Mouse (Mus musculus): ENCODE data around the gene Gm16253. TPM values are rescaled to one million over a fixed set of nuclear protein-coding genes. Genes with fewer than 3 reads are reported as not detected.

Gm16253 gene
- polyA plus RNA-seq, 1 experiment from 2014 or later, result not detected

DNA sequence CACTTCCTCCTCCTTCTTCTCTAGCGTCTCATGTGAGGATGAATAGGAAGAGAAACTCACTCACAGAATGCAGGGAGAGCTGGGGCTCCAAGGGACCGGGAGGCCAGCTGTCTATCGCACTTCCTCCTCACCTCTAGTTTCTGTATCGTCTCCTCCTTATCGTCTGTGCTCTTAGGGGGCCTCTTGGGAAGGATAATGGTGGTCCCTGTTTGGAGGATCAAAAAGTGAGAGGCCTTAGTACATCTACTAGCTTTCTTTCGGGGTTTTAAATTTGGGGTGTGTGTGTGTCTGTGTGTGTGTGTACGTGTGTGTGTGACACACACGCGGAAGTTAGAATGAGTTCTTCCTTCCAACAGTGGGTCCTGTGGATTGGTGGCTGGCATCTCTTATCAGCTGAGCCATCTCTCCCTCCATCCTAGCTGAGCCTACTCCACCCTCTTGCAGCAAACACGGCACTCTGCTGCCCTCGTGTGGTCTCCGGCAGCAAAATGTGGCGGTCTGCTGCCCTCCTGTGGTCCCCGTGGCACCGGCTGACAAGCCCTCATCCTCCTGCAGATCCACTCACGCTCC, 3.2 kb downstream of the Gm16253 start:
- Histone ChIP-seq H3K4me1 (replicated peaks; ENCODE audit: insufficient read depth, low read length) (peaks cover 17% of the 10 kb centered on the region; the same call in 1 of the 2 replicates), H3K4me2 (ENCODE audit: low read length) (peak overlapping the region; percentile 50), H3K9ac (ENCODE audit: low read depth, low read length) (peak overlapping the region; percentile 43; the same call in 1 of the 2 replicates), H3K36me3 (ENCODE audit: insufficient read depth, low read length) (no peaks in the 10 kb centered on the region), H3K4me3 (replicated peaks; ENCODE audit: low read depth, low read length) (0 out of 2 replicates have a peak overlapping the region, but pooled peaks have one; percentile 8), H3K27ac (no peak overlapping the region), H3K9me3 (replicated peaks; ENCODE audit: low read length) (no peaks in the 10 kb centered on the region), H3K27me3 (ENCODE audit: insufficient read depth, low read length) (no peaks in the 10 kb centered on the region)
- TF ChIP-seq CTCF (IDR thresholded peaks at IDR 0.05; ENCODE audit: low read depth), result peak; percentile 100
- ATAC-seq (replicated peaks; ENCODE audit: low FRiP score, low read depth) (peak; percentile 11; the same call in 1 of the 2 replicates), DNase-seq (ENCODE audit: low spot score) (peak; percentile 96)
- WGBS, result 10% methylated on average over 16 of the region's 16 CpGs

DNA sequence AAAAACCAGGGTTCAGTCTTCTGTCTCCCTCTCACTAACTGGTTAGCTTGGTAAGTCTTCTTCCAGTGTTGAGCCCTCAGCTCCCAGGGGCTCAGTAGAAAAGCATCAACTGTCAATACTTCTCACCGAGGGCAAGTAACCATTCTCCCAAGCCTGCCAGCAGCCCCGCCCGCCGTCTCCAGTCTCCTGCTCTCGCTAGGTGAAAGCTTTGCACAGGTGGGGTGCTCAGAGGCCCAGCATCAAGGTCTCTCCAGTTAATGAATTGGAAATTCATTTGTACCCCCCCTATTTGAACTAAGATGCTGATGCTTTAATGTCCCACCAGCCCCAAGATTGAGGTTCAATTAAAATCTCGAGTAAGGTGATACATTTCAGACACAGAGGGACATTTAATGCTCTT, 4.4 kb downstream of the Gm16253 start:
- 60% methylated on average over 6 of the region's 6 CpGs for WGBS
- no peak for DNase-seq (ENCODE audit: low spot score)
- TF ChIP-seq CTCF (IDR thresholded peaks at IDR 0.05; ENCODE audit: low read depth), result no peak
- ATAC-seq (replicated peaks; ENCODE audit: low FRiP score, low read depth), result no peak
- Histone ChIP-seq H3K4me3 (replicated peaks; ENCODE audit: low read depth, low read length) (no peak overlapping the region), H3K4me2 (ENCODE audit: low read length) (no peak overlapping the region), H3K36me3 (ENCODE audit: insufficient read depth, low read length) (no peaks in the 10 kb centered on the region), H3K27ac (no peak overlapping the region), H3K9ac (ENCODE audit: low read depth, low read length) (no peak overlapping the region), H3K27me3 (ENCODE audit: insufficient read depth, low read length) (no peaks in the 10 kb centered on the region), H3K4me1 (replicated peaks; ENCODE audit: insufficient read depth, low read length) (peaks cover 8% of the 10 kb centered on the region; the same call in 1 of the 2 replicates), H3K9me3 (replicated peaks; ENCODE audit: low read length) (no peaks in the 10 kb centered on the region)

DNA sequence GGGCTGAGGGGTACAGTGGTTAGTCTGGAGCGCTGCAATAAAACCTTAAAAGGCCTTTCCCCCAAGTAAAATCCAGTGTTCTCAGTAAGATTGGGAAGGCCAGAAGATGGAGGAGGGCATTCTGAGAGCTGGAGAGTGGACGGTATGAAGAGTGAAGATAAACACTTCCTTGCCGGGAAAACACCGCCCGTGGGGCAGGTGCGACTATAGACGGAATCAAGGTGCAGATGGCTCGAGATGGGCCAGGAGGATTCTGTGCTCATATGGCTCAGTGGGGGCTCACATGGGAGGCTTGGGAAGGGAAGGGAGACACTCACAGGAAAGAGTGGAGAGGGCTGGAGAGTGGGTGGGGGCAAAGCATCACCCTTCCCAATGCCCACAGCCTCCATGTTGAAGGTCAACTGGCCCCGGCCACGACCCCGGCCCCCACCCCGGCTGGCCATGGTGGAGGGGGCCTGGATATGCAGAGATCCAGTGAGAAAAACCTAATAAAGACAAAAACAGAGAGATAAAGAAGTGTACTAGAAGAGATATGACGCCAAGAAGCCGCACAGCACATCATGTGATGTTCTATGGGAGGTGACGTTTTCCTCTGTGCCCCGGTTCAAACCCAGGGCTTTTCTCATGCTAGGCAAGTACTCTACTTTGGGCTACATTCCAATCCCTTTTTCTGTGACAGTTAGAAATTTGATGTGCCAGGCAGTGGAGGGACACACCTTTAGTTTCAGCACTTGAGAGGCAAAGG, 5.2 kb downstream of the Gm16253 start:
- TF ChIP-seq CTCF (IDR thresholded peaks at IDR 0.05; ENCODE audit: low read depth), result no peak
- no peak overlapping the region for H3K27ac ChIP-seq
- 80% methylated on average over 16 of the region's 16 CpGs for WGBS

DNA sequence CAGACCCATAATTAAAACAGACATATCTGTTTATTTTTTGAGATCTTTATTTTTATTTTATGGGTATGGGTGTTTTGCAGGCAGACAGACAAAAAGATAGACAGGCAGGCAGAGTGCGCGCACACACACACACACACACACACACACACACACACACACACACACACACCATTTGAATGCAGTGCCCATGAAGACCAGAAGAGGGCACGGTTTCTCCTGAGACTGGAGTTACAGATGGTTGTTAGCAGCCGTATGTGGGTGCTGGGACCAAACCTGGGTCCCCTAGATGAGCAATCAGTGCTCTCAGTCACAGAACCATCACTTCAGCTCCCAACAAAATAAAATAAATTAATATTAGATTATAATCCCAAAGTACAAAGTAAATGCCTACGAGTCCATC, 6.6 kb downstream of the Gm16253 start:
- WGBS, result 92% methylated on average over 5 of the region's 5 CpGs
- H3K27ac ChIP-seq, result no peak overlapping the region
- no peak overlapping the region for H3K9ac ChIP-seq (ENCODE audit: low read depth, low read length)
- H3K9me3 ChIP-seq (replicated peaks; ENCODE audit: low read length), result no peaks in the 10 kb centered on the region
- no peak overlapping the region for H3K4me2 ChIP-seq (ENCODE audit: low read length)
- ATAC-seq (replicated peaks; ENCODE audit: low FRiP score, low read depth), result no peak
- H3K4me3 ChIP-seq (replicated peaks; ENCODE audit: low read depth, low read length), result no peak overlapping the region
- TF ChIP-seq CTCF (IDR thresholded peaks at IDR 0.05; ENCODE audit: low read depth), result peak; percentile 19; the same call in 1 of the 2 replicates
- no peaks in the 10 kb centered on the region for H3K36me3 ChIP-seq (ENCODE audit: insufficient read depth, low read length)
- H3K4me1 ChIP-seq (replicated peaks; ENCODE audit: insufficient read depth, low read length), result no peaks in the 10 kb centered on the region; the same call in 1 of the 2 replicates
- no peaks in the 10 kb centered on the region for H3K27me3 ChIP-seq (ENCODE audit: insufficient read depth, low read length)
- no peak for DNase-seq (ENCODE audit: low spot score)

More for the DNA sequence above, 5.2 kb downstream of the Gm16253 start:
- no peak overlapping the region for H3K4me2 ChIP-seq (ENCODE audit: low read length)
- DNase-seq (ENCODE audit: low spot score) (no peak), ATAC-seq (replicated peaks; ENCODE audit: low FRiP score, low read depth) (no peak)
- no peaks in the 10 kb centered on the region for H3K27me3 ChIP-seq (ENCODE audit: insufficient read depth, low read length)
- peaks cover 7% of the 10 kb centered on the region; the same call in 1 of the 2 replicates for H3K4me1 ChIP-seq (replicated peaks; ENCODE audit: insufficient read depth, low read length)
- no peaks in the 10 kb centered on the region for H3K36me3 ChIP-seq (ENCODE audit: insufficient read depth, low read length)
- no peak overlapping the region for H3K9ac ChIP-seq (ENCODE audit: low read depth, low read length)
- no peaks in the 10 kb centered on the region for H3K9me3 ChIP-seq (replicated peaks; ENCODE audit: low read length)
- no peak overlapping the region for H3K4me3 ChIP-seq (replicated peaks; ENCODE audit: low read depth, low read length)

DNA sequence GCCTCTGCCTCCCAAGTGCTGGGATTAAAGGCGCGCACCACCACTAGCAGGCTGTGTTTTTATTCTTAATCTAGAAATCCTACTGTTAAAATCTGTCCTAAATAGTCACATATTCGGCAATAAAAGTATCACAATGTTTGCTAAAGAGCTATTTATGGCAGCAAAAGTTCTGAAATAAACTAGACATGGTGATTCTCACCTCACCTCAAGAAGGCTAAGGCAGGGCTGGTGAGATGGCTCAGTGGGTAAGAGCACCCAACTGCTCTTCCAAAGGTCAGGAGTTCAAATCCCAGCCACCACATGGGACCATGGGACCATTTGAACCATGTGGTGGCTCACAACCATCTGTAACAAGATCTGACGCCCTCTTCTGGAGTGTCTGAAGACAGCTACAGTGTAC, 13.9 kb downstream of the Gm16253 start:
- no peak for ATAC-seq (replicated peaks; ENCODE audit: low FRiP score, low read depth)
- WGBS, result 82% methylated on average over 4 of the region's 4 CpGs
- Histone ChIP-seq H3K36me3 (ENCODE audit: insufficient read depth, low read length) (no peaks in the 10 kb centered on the region), H3K9me3 (replicated peaks; ENCODE audit: low read length) (no peaks in the 10 kb centered on the region), H3K4me1 (replicated peaks; ENCODE audit: insufficient read depth, low read length) (no peaks in the 10 kb centered on the region), H3K27ac (no peak overlapping the region), H3K4me3 (replicated peaks; ENCODE audit: low read depth, low read length) (no peak overlapping the region), H3K9ac (ENCODE audit: low read depth, low read length) (no peak overlapping the region), H3K4me2 (ENCODE audit: low read length) (no peak overlapping the region), H3K27me3 (ENCODE audit: insufficient read depth, low read length) (0 out of 2 replicates have a peak, but pooled peaks cover 2% of the 10 kb centered on the region)
- no peak for TF ChIP-seq CTCF (IDR thresholded peaks at IDR 0.05; ENCODE audit: low read depth)
- DNase-seq (ENCODE audit: low spot score), result no peak

DNA sequence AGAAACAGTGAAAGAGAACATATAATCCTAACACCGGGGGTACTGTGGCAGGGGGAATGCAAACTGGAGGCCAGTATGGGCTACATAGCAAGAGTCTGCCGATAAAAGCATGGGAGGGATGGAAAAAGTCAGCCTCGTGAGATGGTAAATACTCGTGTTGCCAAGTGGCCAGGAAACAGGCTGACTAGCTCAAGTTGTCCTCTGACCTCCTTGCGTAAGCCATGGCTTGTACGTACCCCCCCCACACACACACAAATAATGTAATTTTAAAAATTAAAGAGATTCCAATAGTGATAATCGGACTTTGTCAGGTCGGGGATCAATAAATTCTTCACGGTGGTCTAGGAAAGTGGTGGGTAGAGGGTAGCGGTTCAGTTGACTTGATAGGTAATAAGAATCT, 16.6 kb downstream of the Gm16253 start:
- Histone ChIP-seq H3K4me1 (replicated peaks; ENCODE audit: insufficient read depth, low read length) (peaks cover 19% of the 10 kb centered on the region), H3K36me3 (ENCODE audit: insufficient read depth, low read length) (no peaks in the 10 kb centered on the region), H3K4me2 (ENCODE audit: low read length) (peak overlapping the region; percentile 75), H3K27me3 (ENCODE audit: insufficient read depth, low read length) (0 out of 2 replicates have a peak, but pooled peaks cover 5% of the 10 kb centered on the region), H3K4me3 (replicated peaks; ENCODE audit: low read depth, low read length) (peak overlapping the region; percentile 76), H3K9ac (ENCODE audit: low read depth, low read length) (peak overlapping the region; percentile 77), H3K27ac (no peak overlapping the region), H3K9me3 (replicated peaks; ENCODE audit: low read length) (no peaks in the 10 kb centered on the region)
- peak; percentile 60 for DNase-seq (ENCODE audit: low spot score)
- ATAC-seq (replicated peaks; ENCODE audit: low FRiP score, low read depth), result no peak
- 1% methylated on average over 10 of the region's 10 CpGs for WGBS
- no peak for TF ChIP-seq CTCF (IDR thresholded peaks at IDR 0.05; ENCODE audit: low read depth)

Data from kidney, postnatal 0 days (tissue).